Mouse (Mus musculus) C2C12 (cell line): ENCODE measurements around the gene Cdh4.

Experiments
- CTCF ChIP-seq: IDR thresholded peaks from one replicate; pipeline ENCODE4 v1.5.1; 2011; ENCODE audit not compliant: control insufficient read depth, insufficient read depth, insufficient read length
- MYOG ChIP-seq: IDR thresholded peaks from one replicate; pipeline ENCODE4 v1.6.1; 2011; ENCODE audit not compliant: control insufficient read depth, insufficient read length; ENCODE audit errors: extremely low read depth
- USF1 ChIP-seq: IDR thresholded peaks from one replicate; pipeline ENCODE4 v1.6.1; 2011; ENCODE audit warnings: low read depth, mild to moderate bottlenecking, control low read depth, moderate library complexity

DNA sequence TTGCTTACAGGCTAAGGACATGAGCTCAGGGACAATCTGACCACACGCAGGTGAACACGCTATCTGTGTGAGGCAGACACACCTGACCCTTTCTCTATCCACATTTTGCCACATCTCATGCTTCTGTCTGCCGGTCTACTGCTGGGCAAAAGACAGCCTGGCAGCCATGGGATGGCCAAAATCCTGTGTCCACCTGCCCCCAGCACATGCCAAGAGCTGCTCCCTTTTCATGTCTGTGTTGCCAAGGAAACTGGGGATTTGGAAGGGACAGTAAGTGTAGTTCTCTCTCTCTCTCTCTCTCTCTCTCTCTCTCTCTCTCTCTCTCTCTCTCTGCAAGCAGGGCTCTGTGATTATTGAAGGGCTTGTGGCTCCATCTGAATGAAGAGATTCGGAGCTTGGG is 98.9 kb downstream of the Cdh4 start:
- no peak for TF ChIP-seq MYOG
- no peak for TF ChIP-seq CTCF
- no peak for TF ChIP-seq USF1
